Mouse (Mus musculus) urinary bladder, postnatal 36 days (tissue): ENCODE measurements around the gene Miga2.
"Not testable (repeated sequence)": the region's sequence is repeated elsewhere in the genome, so short reads cannot be mapped to it uniquely, and the experiment has no call there.

Experiments
- DNase-seq, 2 experiments: peaks; one replicate each; pipeline ENCODE4 v3.0.0; 2022; ENCODE audit warnings: low spot score in 2 of 2, mixed read lengths in 1 of 2

Miga2 gene

GRCm38 (mm10) chr2:30397986-30398512 is 34.0 kb downstream of the Miga2 start:
- DNase-seq = no peak

- DNase-seq = no peak
Measured at GRCm38 (mm10) chr2:30399191-30400171, 35.4 kb downstream of the Miga2 start.

- DNase-seq = no peak
Measured at GRCm38 (mm10) chr2:30401581-30401980, 37.5 kb downstream of the Miga2 start.

GRCm38 (mm10) chr2:30402351-30402826 is 38.4 kb downstream of the Miga2 start:
- peak in 1 of 2 experiments; percentile 43 for DNase-seq

- DNase-seq = no peak
Measured at GRCm38 (mm10) chr2:30402843-30403242, 38.8 kb downstream of the Miga2 start.

GRCm38 (mm10) chr2:30403870-30404269 is 39.8 kb downstream of the Miga2 start:
- DNase-seq = no peak

GRCm38 (mm10) chr2:30407221-30407620 is 43.2 kb downstream of the Miga2 start:
- DNase-seq = no peak

- DNase-seq = no peak
Measured at GRCm38 (mm10) chr2:30407778-30408177, 43.7 kb downstream of the Miga2 start.

GRCm38 (mm10) chr2:30408452-30409100 is 44.5 kb downstream of the Miga2 start:
- no peak for DNase-seq

GRCm38 (mm10) chr2:30409454-30410176 is 45.6 kb downstream of the Miga2 start:
- DNase-seq = no peak

GRCm38 (mm10) chr2:30413038-30413973 is 49.3 kb downstream of the Miga2 start:
- no peak for DNase-seq

- no peak for DNase-seq
Measured at GRCm38 (mm10) chr2:30414101-30414500, 50.1 kb downstream of the Miga2 start.

GRCm38 (mm10) chr2:30414681-30415080 is 50.6 kb downstream of the Miga2 start:
- no peak for DNase-seq

- peak; percentile 91 to 95 for DNase-seq
Measured at GRCm38 (mm10) chr2:30415157-30415935, 51.3 kb downstream of the Miga2 start, which contains the start of gene Crat. Gene Crat, minus strand, starts transcription at chr2:30415813.

- peak; percentile 87 to 91 for DNase-seq
Measured at GRCm38 (mm10) chr2:30415936-30416648, 52.1 kb downstream of the Miga2 start, which contains the start of gene Ptpa. Gene Ptpa, plus strand, starts transcription at chr2:30416039.

- DNase-seq = no peak
Measured at GRCm38 (mm10) chr2:30416649-30416965, 52.6 kb downstream of the Miga2 start.

- not testable (repeated sequence) for DNase-seq
Measured at GRCm38 (mm10) chr2:30417154-30417553, 53.1 kb downstream of the Miga2 start.

- DNase-seq = no peak
Measured at GRCm38 (mm10) chr2:30417595-30418165, 53.6 kb downstream of the Miga2 start.

- no peak for DNase-seq
Measured at GRCm38 (mm10) chr2:30418259-30418658, 54.2 kb downstream of the Miga2 start.
